Mouse (Mus musculus): ENCODE data around the gene Psmd5. TPM values are rescaled to one million over a fixed set of nuclear protein-coding genes. Genes with fewer than 3 reads are reported as not detected.

Gene Psmd5
- polyA plus RNA-seq, 1 experiment from 2014 or later, result 118 TPM

Other genes starting within 250 kb of the Psmd5 start
- gene Gapvd1, start 119.7 kb downstream of the Psmd5 start, polyA plus RNA-seq (2014; fragmentation: Nextera tagmentation; extraction: Ambion mirVana), result 94.0 and 108 TPM in 2 replicates
- gene Hspa5, start 103.0 kb downstream of the Psmd5 start, polyA plus RNA-seq (2014; fragmentation: Nextera tagmentation; extraction: Ambion mirVana), result 838 and 881 TPM in 2 replicates
- gene Rabepk, start 75.1 kb downstream of the Psmd5 start, polyA plus RNA-seq (2014; fragmentation: Nextera tagmentation; extraction: Ambion mirVana), result 33.2 and 36.0 TPM in 2 replicates
- gene Fbxw2, start 48.7 kb downstream of the Psmd5 start, polyA plus RNA-seq (2014; fragmentation: Nextera tagmentation; extraction: Ambion mirVana), result 63.5 and 65.6 TPM in 2 replicates
- gene Gm34653, start 42.0 kb downstream of the Psmd5 start, polyA plus RNA-seq (2014; fragmentation: Nextera tagmentation; extraction: Ambion mirVana), result 0.11 TPM in 1 of 2 replicates, not detected in the other
- not detected in 2 replicates for gene Cutal, start 572 bp downstream of the Psmd5 start, polyA plus RNA-seq (2014; fragmentation: Nextera tagmentation; extraction: Ambion mirVana)
- 1.7 and 2.3 TPM in 2 replicates for gene Phf19, start 39.1 kb upstream of the Psmd5 start, polyA plus RNA-seq (2014; fragmentation: Nextera tagmentation; extraction: Ambion mirVana)
- gene Traf1, start 86.8 kb upstream of the Psmd5 start, polyA plus RNA-seq (2014; fragmentation: Nextera tagmentation; extraction: Ambion mirVana), result 0.28 and 0.40 TPM in 2 replicates
- 0.18 and 0.60 TPM in 2 replicates for gene Hc, start 186.5 kb upstream of the Psmd5 start, polyA plus RNA-seq (2014; fragmentation: Nextera tagmentation; extraction: Ambion mirVana)
- not detected in 2 replicates for gene AI182371, start 226.6 kb upstream of the Psmd5 start, polyA plus RNA-seq (2014; fragmentation: Nextera tagmentation; extraction: Ambion mirVana)
- 33.0 and 38.6 TPM in 2 replicates for gene Cntrl, start 234.5 kb upstream of the Psmd5 start, polyA plus RNA-seq (2014; fragmentation: Nextera tagmentation; extraction: Ambion mirVana)

All from hindbrain, embryonic 11.5 days (tissue).